Mouse (Mus musculus): ENCODE measurements around the gene Msh5.

The Msh5 gene

GRCm38 (mm10) chr17:35046681-35047455 is at the start of gene Msh5:
TSS of gene Msh5 (minus strand) at chr17:35046745.
- peak; percentile 98 for DNase-seq (ENCODE audit: low read depth, low spot score)

- no peak for DNase-seq (ENCODE audit: low read depth, low spot score)
These were observed 48.2 kb upstream of the Msh5 start for GRCm38 (mm10) chr17:35094475-35095365.

DNA sequence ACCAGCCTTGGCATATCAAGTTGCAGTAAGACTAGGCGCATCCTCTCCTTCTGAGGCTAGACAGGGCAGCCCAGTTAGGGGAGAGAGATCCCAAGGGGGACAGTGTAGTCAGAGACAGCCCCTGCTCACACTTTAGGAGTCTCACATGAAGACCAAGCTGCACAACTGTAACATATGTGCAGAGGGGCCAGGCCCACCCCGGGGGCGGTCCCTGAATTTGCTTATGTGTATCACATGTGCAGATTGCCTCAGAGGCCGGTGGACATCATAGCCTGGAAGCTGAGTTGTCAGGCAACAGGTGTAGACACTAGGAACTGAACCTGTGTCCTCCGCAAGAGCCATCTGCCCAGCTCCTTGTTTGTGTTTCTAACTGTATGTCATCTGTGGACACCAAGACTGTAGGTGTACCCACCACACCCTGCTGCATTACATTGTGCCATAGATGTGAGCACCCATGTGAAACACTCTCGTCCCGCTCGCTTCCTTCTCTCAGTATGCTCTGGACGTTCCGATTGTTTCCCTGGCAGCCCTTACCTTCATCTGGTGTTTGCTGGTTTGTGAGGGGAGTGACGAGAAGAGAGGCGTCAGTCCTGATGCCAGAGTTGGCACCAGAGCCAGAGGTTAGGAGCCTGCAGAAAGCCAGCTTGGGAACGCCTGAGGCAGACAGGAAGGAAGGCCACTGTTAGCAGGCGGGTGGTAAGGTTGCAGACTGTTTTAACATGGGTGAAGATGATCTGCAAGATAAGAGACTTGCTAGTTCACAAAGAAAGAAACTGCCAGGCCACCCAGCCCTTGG is 46.1 kb upstream of the Msh5 start:
- DNase-seq (ENCODE audit: low read depth, low spot score) = no peak

DNA sequence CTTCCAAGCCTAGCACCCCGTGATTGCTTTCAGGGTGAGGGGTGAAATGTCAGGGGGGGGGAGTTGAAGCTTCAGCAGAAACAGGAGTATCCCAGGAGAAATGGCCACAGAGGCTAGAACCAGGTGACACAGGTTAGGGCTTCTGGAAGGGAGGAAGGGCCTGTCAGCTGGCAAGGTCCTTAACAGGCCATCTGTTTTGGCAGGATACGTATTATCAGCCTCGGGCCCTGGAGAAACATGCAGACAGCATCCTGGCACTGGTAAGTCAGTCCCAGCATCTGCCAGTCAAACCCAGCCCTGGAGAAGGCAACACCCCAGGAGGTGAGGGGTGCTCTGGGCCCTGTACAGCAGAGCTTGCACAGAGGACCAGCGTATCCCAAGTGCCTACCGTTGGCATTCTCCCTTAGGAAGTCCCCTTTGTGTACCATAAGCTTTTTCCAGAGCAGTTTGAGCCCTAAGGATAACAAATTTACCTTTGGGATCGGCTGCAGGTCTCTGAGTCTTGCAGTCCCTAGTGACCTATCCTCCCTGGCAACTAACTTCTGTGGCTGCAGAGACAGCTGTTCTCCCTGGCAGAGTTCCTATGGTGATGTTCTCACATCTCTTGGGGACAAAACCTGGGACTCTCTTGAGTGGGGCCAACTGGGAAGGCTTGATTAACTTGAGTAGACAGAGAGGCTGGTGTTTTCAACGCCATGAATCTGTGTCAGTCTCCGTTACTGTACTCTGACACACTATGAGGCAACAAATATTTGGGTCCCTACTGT is 43.8 kb upstream of the Msh5 start:
- DNase-seq (ENCODE audit: low read depth, low spot score) = no peak

GRCm38 (mm10) chr17:35088825-35089644 is 42.5 kb upstream of the Msh5 start, which contains the start of gene Abhd16a:
TSS of gene Abhd16a (plus strand) at chr17:35089263.
- peak; percentile 96 for DNase-seq (ENCODE audit: low read depth, low spot score)

DNA sequence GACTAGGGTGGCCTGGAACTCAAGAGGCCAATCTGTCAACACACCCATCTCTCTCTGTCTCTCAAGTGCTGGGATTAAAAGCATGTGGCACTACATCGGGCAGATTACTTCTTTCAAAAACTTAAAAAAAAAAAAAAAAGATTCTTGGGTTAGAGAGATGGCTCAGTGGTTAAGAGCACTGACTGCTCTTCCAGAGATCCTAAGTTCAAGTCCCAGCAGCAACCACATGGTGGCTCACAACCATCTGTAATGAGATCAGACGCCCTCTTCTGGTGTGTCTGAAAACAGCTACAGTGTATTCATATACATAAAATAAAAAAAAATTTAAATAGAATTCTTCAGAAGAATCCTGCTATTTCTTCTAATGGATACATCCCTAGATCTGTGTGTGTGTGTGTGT is 41.6 kb upstream of the Msh5 start:
- DNase-seq (ENCODE audit: low read depth, low spot score) = peak; percentile 34

DNA sequence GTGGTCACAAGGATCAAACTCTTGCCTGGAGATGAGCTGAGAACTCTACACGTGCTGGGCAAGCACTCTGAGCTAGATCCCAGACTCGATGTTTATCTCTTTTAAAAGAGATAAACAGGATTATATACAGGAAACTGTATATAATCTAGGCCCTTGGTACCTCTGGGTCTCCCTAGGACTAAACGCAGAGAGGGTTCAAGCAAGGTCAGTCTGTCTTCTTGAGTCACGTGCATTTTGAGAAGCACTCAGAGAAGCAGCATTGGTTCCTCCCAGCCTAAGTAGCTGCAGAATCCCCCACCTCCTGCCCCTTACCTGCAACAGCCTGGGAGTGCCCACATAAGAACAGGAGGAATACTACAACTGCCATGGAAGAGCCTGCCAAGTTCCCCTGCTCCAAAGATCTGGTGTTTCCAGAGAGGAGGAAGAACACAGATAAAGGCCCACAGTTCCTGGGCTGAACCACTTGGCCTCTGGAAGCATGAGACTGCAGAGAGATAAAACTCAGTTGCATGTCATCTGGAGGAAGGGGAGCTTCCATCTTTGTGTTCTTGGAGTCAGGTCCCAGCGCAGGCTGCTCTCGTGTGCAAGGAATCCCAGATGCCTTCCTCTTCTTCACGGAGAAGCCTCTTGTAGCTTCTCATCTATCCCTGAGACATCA is 38.8 kb upstream of the Msh5 start, which contains the start of gene Ly6g6f:
Gene Ly6g6f (minus strand): TSS at position 403 of the 658 bp plus-strand sequence.
- DNase-seq (ENCODE audit: low read depth, low spot score) = no peak

GRCm38 (mm10) chr17:35083929-35084497 is 37.5 kb upstream of the Msh5 start:
- no peak for DNase-seq (ENCODE audit: low read depth, low spot score)

GRCm38 (mm10) chr17:35082841-35083576 is 36.5 kb upstream of the Msh5 start:
- DNase-seq (ENCODE audit: low read depth, low spot score) = no peak

- DNase-seq (ENCODE audit: low read depth, low spot score) = no peak
These were observed 34.2 kb upstream of the Msh5 start for GRCm38 (mm10) chr17:35080710-35081109.

DNA sequence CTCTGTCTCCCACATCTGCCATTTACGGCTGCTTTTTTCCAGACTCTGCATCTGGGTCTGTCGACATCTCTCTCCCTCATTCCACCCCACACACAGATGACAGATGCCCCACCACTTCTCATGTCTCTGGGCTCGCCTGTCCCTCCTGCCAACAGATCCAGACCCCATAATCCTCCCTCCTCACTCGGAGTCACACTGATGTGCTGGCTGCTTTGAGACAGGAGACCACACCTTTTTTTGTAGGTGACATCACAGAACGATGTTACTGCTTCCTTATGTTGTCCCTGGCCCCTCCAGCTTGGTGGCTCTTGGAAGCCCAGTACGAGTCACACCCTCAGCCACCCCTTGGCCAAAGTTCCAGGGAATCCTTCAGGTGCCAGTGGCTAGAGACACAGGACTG is 33.7 kb upstream of the Msh5 start:
- DNase-seq (ENCODE audit: low read depth, low spot score) = no peak

GRCm38 (mm10) chr17:35079778-35080177 is 33.2 kb upstream of the Msh5 start:
- no peak for DNase-seq (ENCODE audit: low read depth, low spot score)

- no peak for DNase-seq (ENCODE audit: low read depth, low spot score)
These were observed 31.3 kb upstream of the Msh5 start, which contains the start of gene Ly6g6d for GRCm38 (mm10) chr17:35077786-35078233. TSS of gene Ly6g6d (minus strand) at chr17:35078065.

GRCm38 (mm10) chr17:35077285-35077684 is 30.7 kb upstream of the Msh5 start:
- DNase-seq (ENCODE audit: low read depth, low spot score) = no peak

GRCm38 (mm10) chr17:35076507-35077176 is 30.1 kb upstream of the Msh5 start, which contains the start of gene Ly6g6e:
TSS of gene Ly6g6e (plus strand) at chr17:35076902.
- no peak for DNase-seq (ENCODE audit: low read depth, low spot score)

- DNase-seq (ENCODE audit: low read depth, low spot score) = peak; percentile 31
These were observed 27.6 kb upstream of the Msh5 start for GRCm38 (mm10) chr17:35074097-35074496.

DNA sequence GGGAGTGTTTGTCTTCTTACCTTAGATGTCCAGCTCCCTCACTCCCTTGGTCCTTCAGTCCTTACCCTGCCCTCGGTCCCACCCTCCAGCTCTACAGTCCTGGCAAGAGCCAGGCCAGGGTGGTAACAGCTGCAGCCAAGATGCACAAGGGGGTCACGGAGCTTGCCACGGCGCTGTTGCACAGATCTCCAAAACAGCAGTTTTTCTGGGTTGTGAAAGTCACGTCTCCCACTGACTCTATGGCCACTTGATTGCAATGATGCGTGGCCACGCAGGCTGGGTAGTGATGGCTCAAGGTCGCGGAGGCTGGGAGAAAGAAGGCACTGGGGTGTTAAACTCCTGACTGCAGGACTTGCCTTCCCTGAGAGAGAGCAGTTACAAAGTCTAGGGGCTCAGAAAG is 24.9 kb upstream of the Msh5 start:
- DNase-seq (ENCODE audit: low read depth, low spot score) = no peak
